Mouse (Mus musculus) kidney, embryonic 16.5 days (tissue): ENCODE results near the gene Slc22a20. TPM values are rescaled to one million over a fixed set of nuclear protein-coding genes. Genes with fewer than 3 reads are reported as not detected.
A peak's percentile ranks its signal among the peaks of the same experiment; 100 is the strongest.

ENCODE experiments used
- ATAC-seq: fragments of 200-750 bp; cut with Nextera tagmentation; 2 replicates; pipeline ENCODE4 v1.8.0; 2017; ENCODE audit warnings: moderate TSS enrichment; ENCODE audit not compliant: low FRiP score, low TSS enrichment
- H3K27ac ChIP-seq: fragments of 300-500 bp; sonication (generic); 2 replicates; pipeline ENCODE4 v1.5.1; 2014; ENCODE audit warnings: low read length
- H3K27me3 ChIP-seq: fragments of 300-500 bp; sonication (generic); 2 replicates; pipeline ENCODE4 v1.6.1; 2014; ENCODE audit warnings: low read length, control low read depth, mixed read lengths; ENCODE audit not compliant: insufficient read depth
- H3K36me3 ChIP-seq: fragments of 300-500 bp; sonication (generic); 2 replicates; pipeline ENCODE4 v1.6.1; 2014; ENCODE audit warnings: low read length, control low read depth, mixed read lengths; ENCODE audit not compliant: insufficient read depth
- H3K4me1 ChIP-seq: fragments of 300-500 bp; sonication (generic); 2 replicates; pipeline ENCODE4 v1.6.1; 2014; ENCODE audit warnings: low read length, control low read depth, mixed read lengths; ENCODE audit not compliant: insufficient read depth
- H3K4me2 ChIP-seq: fragments of 300-500 bp; sonication (generic); replicated peaks from 2 replicates; pipeline ENCODE4 v1.6.1; 2014; ENCODE audit warnings: low read depth, low read length
- H3K4me3 ChIP-seq: fragments of 300-500 bp; sonication (generic); 2 replicates; pipeline ENCODE4 v1.5.1; 2014; ENCODE audit warnings: mild to moderate bottlenecking, low read length
- H3K9ac ChIP-seq: fragments of 300-500 bp; sonication (generic); replicated peaks from 2 replicates; pipeline ENCODE4 v1.6.1; 2014; ENCODE audit warnings: low read length
- H3K9me3 ChIP-seq: fragments of 300-500 bp; sonication (generic); 2 replicates; pipeline ENCODE4 v1.6.1; 2016; ENCODE audit warnings: low read length, control low read depth
- WGBS: fragments of 180-500 bp; shearing (Covaris S2); extraction: QIAGEN DNeasy Blood & Tissue Kit; methylation state at CpG from one replicate; pipeline ENCODE4 v1.1.7; 2014; 5-methylcytosine and 5-hydroxymethylcytosine counted together
- polyA plus RNA-seq: library from polyadenylated mRNA; unstranded; fragments of >200 nt; fragmentation: Nextera tagmentation; extraction: Ambion mirVana; gene quantifications from 2 replicates; pipeline ENCODE4 v1.2.1, GENCODE M21; 2015

The Slc22a20 gene
- polyA plus RNA-seq, 1 experiment from 2014 or later = not detected

DNA sequence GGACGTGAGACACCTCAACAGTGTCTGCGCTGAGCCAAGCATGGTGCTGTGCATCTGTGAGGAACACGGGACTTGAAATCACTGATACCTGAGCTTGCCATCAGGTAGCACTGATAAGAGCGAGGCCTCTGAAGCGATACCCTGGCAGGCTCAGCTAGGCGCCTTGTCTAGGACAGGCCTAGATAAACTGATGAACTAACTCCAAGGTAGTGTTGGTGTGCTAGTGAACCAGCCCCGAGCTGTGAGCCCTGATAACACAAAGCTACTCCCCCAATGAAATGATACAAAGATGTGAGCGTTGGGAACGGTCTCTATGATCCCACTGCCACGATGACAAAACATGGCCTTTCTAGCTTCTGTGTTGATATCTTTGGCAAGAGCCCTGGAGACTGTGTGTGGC, 18.3 kb downstream of the Slc22a20 start:
- H3K9ac ChIP-seq = no peak overlapping the region
- H3K9me3 ChIP-seq = no peaks in the 10 kb centered on the region
- no peak for ATAC-seq
- H3K27ac ChIP-seq = no peak overlapping the region
- no peak overlapping the region for H3K4me2 ChIP-seq
- peaks cover 15% of the 10 kb centered on the region for H3K4me1 ChIP-seq
- no peaks in the 10 kb centered on the region for H3K36me3 ChIP-seq
- no peak overlapping the region for H3K4me3 ChIP-seq
- WGBS = 85% methylated on average over 10 of the region's 10 CpGs
- no peaks in the 10 kb centered on the region for H3K27me3 ChIP-seq

DNA sequence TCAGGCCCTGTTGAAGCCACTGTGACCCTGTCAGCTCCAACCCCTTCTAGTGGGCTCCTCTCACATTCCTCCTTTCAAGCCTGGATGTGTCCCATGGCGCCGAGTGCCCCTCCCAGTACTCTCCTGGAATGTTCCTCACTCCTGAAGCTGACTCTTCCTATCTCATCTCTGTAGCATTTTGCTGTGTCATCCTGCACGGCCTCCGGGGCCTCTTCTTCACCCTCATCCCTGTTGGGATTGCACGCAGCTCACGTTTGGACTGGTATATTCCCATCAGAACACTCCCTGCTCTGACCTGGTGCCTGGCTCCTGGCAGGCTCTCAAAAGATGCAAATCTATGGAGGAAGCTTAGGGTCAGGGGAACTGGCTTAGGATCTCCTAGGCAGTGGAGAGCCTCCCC, 19.2 kb downstream of the Slc22a20 start:
- no peaks in the 10 kb centered on the region for H3K36me3 ChIP-seq
- no peak overlapping the region for H3K4me2 ChIP-seq
- H3K4me3 ChIP-seq = no peak overlapping the region
- no peak overlapping the region for H3K27ac ChIP-seq
- H3K4me1 ChIP-seq = peaks cover 20% of the 10 kb centered on the region
- no peak overlapping the region for H3K9ac ChIP-seq
- WGBS = 74% methylated on average over 6 of the region's 6 CpGs
- ATAC-seq = no peak; the same call in 1 of the 2 replicates
- no peaks in the 10 kb centered on the region for H3K27me3 ChIP-seq
- H3K9me3 ChIP-seq = no peaks in the 10 kb centered on the region

DNA sequence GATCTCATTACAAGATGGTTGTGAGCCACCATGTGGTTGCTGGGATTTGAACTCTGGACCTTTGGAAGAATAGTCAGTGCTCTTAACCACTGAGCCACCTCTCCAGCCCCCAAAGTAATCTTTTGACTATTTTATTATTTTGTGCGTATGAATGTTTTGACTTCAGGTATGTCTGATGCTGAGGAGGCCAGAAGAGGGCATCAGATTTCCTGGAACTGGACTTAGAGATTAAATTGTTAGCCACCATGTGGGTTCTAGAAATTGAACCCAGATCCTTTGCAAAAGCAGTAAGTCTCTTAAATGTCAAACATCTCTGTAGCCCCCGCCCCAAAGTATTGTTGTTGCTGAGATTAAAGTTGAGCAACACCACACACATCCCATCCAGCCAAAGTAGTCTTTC, 20.0 kb downstream of the Slc22a20 start:
- Histone ChIP-seq H3K27me3 (no peaks in the 10 kb centered on the region), H3K4me2 (no peak overlapping the region), H3K4me3 (no peak overlapping the region), H3K27ac (no peak overlapping the region), H3K36me3 (no peaks in the 10 kb centered on the region), H3K9me3 (no peaks in the 10 kb centered on the region), H3K4me1 (peaks cover 20% of the 10 kb centered on the region), H3K9ac (no peak overlapping the region)
- ATAC-seq = no peak
- WGBS = 89% methylated on average over 2 of the region's 2 CpGs

DNA sequence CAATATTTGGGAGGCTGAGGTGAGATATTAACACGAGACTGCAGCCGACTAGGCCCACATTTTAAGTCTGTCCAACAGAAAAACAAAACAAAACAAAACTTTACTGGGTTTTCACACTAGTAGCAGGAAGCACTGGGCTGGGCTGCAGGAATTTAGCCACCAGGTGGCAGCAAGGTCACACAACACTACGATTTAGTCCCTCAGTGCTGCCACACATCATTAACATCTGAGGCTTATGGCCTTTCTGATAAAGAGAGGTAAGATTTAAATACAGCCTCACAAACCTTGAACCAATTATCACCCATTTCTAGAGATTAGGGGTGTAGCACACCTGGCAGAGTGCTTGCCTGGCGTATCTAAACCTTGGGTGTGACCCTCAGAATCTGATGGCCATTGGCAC, 20.7 kb downstream of the Slc22a20 start:
- Histone ChIP-seq H3K9ac (0 out of 2 replicates have a peak overlapping the region, but pooled peaks have one; percentile 24), H3K27ac (0 out of 2 replicates have a peak overlapping the region, but pooled peaks have one; percentile 27), H3K36me3 (no peaks in the 10 kb centered on the region), H3K4me3 (no peak overlapping the region), H3K4me1 (peaks cover 20% of the 10 kb centered on the region), H3K27me3 (no peaks in the 10 kb centered on the region), H3K4me2 (no peak overlapping the region), H3K9me3 (no peaks in the 10 kb centered on the region)
- peak; percentile 40 for ATAC-seq
- 10% methylated on average over 4 of the region's 4 CpGs for WGBS

DNA sequence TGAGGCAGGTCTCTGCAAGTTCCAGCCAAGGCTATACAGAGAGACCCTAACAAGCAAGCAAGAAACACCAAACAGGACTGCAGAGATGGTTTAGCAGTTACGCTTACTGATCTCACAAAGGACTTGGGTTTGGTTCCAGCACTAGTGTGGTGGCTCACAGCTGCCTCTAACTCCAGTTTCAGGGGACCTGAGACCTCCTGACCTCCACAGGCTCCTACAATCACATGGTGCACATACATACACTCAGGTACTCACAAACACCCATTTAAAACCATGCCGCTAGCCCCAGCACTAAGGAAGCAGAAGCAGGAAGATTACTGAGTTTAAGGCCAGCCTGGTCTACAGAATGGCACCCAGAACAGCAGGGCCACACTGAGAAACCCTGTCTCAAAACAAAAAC, 21.1 kb downstream of the Slc22a20 start:
- H3K4me1 ChIP-seq = peaks cover 20% of the 10 kb centered on the region
- 0 out of 2 replicates have a peak overlapping the region, but pooled peaks have one; percentile 27 for H3K27ac ChIP-seq
- H3K9me3 ChIP-seq = no peaks in the 10 kb centered on the region
- peak overlapping the region; percentile 75 for H3K4me3 ChIP-seq
- H3K4me2 ChIP-seq = peak overlapping the region; percentile 90
- H3K9ac ChIP-seq = peak overlapping the region; percentile 75
- no peaks in the 10 kb centered on the region for H3K27me3 ChIP-seq
- 0 out of 2 replicates have a peak, but pooled peaks have one; percentile 41 for ATAC-seq
- H3K36me3 ChIP-seq = no peaks in the 10 kb centered on the region
- WGBS = 82% methylated on average over 2 of the region's 2 CpGs

DNA sequence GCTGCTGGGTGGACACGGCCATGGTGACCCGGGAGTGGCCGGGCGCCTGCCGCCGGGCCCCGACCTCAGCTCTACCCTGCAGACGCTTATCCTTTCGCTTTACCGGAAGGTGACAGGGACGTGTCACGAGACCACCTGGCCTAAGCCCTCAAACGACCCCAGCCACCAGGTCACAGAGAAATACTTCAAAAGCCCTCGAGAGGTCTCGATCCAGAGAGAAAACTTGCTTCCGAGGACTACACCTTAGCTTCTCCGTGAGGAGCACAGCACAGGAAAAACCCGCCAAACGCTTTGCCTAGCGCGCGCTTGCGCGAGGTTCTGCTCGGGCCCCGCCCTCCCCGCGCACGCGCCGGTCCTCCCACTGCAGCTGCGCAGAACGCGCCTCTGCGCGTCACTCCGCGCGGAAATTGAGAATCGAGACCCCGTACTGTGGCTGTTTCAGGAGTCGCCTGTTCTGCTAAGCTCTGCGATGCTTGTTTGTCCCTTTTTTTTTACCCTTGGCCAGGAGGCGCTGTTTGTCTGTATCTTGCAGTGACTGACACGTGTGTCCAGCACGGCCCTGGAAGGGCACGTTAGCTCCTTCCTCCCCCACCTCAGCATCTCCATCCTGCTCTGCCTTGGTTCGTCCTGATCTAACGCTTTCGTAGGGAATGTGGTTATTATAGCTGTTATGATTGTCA, 21.9 kb downstream of the Slc22a20 start, which contains the start of gene Pola2:
Pola2 (minus strand) TSS at position 320 of the 680 bp plus-strand sequence.
- H3K4me3 ChIP-seq = peak within 1 kb of the TSS; percentile 75
- H3K4me2 ChIP-seq = peak within 1 kb of the TSS; percentile 90
- peak; percentile 84 for ATAC-seq
- no peaks in the 10 kb centered on the region for H3K27me3 ChIP-seq
- peak within 1 kb of the TSS; percentile 69 for H3K27ac ChIP-seq
- peak within 1 kb of the TSS; percentile 75 for H3K9ac ChIP-seq
- H3K4me1 ChIP-seq = peaks cover 20% of the 10 kb centered on the region
- under 1% methylated on average over 50 of the region's 50 CpGs for WGBS
- H3K36me3 ChIP-seq = no peaks in the 10 kb centered on the region
- H3K9me3 ChIP-seq = no peaks in the 10 kb centered on the region

DNA sequence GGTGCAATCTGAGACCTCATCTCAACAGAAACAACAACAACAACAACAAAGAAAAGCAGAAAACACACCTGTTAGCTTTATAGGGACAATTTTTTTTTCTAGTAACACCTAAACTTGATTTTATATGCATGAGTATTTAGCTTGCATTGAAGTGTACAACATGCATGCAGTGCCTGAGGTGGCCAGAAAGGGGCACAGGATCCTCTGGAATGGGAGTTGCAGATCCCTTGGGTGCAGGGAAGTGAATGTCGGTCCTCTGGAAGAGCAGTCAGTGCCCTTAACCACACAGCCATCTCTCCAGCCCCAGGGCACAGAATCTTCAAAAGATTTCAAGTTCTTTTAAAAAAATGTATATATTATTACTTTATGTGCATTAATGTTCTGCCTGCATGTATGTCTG, 23.3 kb downstream of the Slc22a20 start:
- Histone ChIP-seq H3K4me2 (peak overlapping the region; percentile 90), H3K36me3 (peaks cover 5% of the 10 kb centered on the region; the same call in 1 of the 2 replicates), H3K9me3 (no peaks in the 10 kb centered on the region), H3K9ac (no peak overlapping the region; the same call in 1 of the 2 replicates), H3K27me3 (no peaks in the 10 kb centered on the region), H3K4me3 (peak overlapping the region; percentile 75), H3K27ac (no peak overlapping the region), H3K4me1 (peaks cover 20% of the 10 kb centered on the region)
- no peak for ATAC-seq
- WGBS = 30% methylated on average over 1 of the region's 1 CpGs

DNA sequence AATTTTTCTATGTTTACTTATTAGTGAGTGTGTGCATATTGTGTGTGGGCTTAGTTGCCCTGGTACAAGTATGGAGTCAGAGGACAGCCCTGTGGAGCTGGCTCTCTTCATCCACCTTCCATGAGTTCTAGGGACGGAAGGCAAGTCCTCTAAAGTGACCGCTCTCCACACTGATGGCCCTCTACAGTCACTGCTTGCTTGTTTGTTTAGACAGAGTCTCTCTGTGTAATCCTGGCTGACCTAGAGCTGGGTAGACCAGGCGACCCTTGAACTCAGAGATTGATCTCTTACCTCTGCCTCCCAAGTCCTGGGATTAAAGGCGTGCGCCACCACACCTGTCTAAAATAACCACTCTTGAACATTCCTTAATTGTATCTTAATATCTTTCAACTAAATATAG, 28.6 kb downstream of the Slc22a20 start:
- H3K4me1 ChIP-seq = peaks cover 42% of the 10 kb centered on the region
- WGBS = 85% methylated on average over 5 of the region's 5 CpGs
- no peak for ATAC-seq
- H3K9me3 ChIP-seq = no peaks in the 10 kb centered on the region
- H3K4me3 ChIP-seq = no peak overlapping the region
- no peak overlapping the region for H3K9ac ChIP-seq
- no peaks in the 10 kb centered on the region for H3K27me3 ChIP-seq
- H3K36me3 ChIP-seq = peaks cover 7% of the 10 kb centered on the region; the same call in 1 of the 2 replicates
- no peak overlapping the region for H3K27ac ChIP-seq
- H3K4me2 ChIP-seq = no peak overlapping the region

DNA sequence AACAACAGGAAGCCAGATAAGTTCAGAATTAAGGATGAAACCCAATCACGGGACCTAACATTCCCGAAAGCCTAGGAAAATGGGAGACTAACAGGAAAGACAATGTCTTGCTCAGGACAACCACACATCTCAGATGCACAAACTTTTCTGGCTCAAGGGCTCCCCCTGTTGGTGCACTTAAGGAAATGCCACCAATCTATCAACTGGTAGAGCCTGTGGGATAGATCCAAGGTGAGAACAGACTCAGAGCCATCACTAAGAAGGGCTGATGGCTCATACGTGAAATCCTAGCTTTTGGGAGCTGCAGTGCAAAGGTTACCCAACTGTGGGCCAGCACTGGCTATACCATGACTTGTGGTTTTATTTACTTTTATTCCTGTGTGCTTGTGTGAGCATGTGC, 29.3 kb downstream of the Slc22a20 start:
- H3K36me3 ChIP-seq = peaks cover 7% of the 10 kb centered on the region; the same call in 1 of the 2 replicates
- 12% methylated on average over 3 of the region's 3 CpGs for WGBS
- H3K4me2 ChIP-seq = no peak overlapping the region

More for the DNA sequence above, 29.3 kb downstream of the Slc22a20 start:
- Histone ChIP-seq H3K27ac (peak overlapping the region; percentile 57), H3K27me3 (no peaks in the 10 kb centered on the region), H3K4me1 (peaks cover 43% of the 10 kb centered on the region), H3K9me3 (no peaks in the 10 kb centered on the region), H3K4me3 (no peak overlapping the region), H3K9ac (no peak overlapping the region)
- peak; percentile 68 for ATAC-seq
